Comparison of ENCODE assay signal across 27 mouse cellular contexts in the genomic region with DNA sequence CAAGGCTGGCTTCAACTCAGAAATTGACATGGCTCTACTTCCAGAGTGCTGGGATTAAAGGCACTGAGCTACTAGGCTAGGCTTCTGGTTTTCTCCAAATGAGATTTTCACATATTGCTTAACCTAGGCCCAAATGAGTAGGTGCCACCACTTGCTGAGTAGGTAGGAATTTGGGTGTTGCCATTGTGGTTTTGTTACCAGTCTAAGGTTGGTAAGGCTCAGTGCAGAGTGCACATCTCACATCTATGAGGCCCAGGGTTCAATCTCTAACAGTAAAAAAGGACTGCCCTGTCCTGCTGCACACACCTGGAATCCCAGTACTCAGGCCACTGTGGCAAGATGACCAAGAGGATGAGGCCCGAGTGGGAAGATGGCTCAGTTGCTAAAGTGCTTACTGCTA.
"Had no signal": no experiment of that assay in that cellular context is flagged by ENCODE, and none has a peak within 500 bp of the region (broad histone marks: within the 10 kb centered on the region; RNA-seq: fewer than 3 reads in every experiment).

No protein-coding gene starts in this region.

- H3K9ac ChIP-seq: embryonic facial prominence, embryonic 12.5 days; embryonic facial prominence, embryonic 13.5 days; embryonic facial prominence, embryonic 15.5 days; forebrain, embryonic 12.5 days; forebrain, embryonic 13.5 days; forebrain, embryonic 15.5 days; forebrain, postnatal 0 days had no signal

- DNase-seq: cerebellum, adult 8-10 months; cerebellum, adult 9-10 months; cerebellum, adult 9-11 months; cerebellum, postnatal 10 days; cerebellum, postnatal 14 days; cerebellum, postnatal 25 days; cerebellum, postnatal 36 days; embryo, embryonic 11 days; forebrain, postnatal 0 days; gastrocnemius, adult 2 months; gastrocnemius, postnatal 10 days; gastrocnemius, postnatal 14 days; gastrocnemius, postnatal 25 days; gastrocnemius, postnatal 36 days; heart, adult 18-20 months; heart, adult 2 months had no signal

- H3K9me3 ChIP-seq: embryonic facial prominence, embryonic 10.5 days; embryonic facial prominence, embryonic 12.5 days; embryonic facial prominence, embryonic 13.5 days; embryonic facial prominence, embryonic 15.5 days; forebrain, embryonic 10.5 days; forebrain, embryonic 12.5 days; forebrain, embryonic 13.5 days; forebrain, embryonic 15.5 days had no signal

- H3K27ac ChIP-seq: embryonic facial prominence, embryonic 10.5 days; embryonic facial prominence, embryonic 12.5 days; embryonic facial prominence, embryonic 13.5 days; embryonic facial prominence, embryonic 15.5 days; forebrain, embryonic 10.5 days; forebrain, embryonic 12.5 days; forebrain, embryonic 13.5 days; forebrain, embryonic 15.5 days; gastrocnemius, adult 2 months; heart, adult 2 months had no signal

- H3K4me1 ChIP-seq: embryonic facial prominence, embryonic 10.5 days; embryonic facial prominence, embryonic 12.5 days; embryonic facial prominence, embryonic 13.5 days; embryonic facial prominence, embryonic 15.5 days; forebrain, embryonic 10.5 days; forebrain, embryonic 12.5 days; forebrain, embryonic 13.5 days; forebrain, embryonic 15.5 days had no signal

- H3K4me2 ChIP-seq: embryonic facial prominence, embryonic 12.5 days; embryonic facial prominence, embryonic 13.5 days; embryonic facial prominence, embryonic 15.5 days; forebrain, embryonic 12.5 days; forebrain, embryonic 13.5 days; forebrain, embryonic 15.5 days had no signal

- H3K4me3 ChIP-seq: embryonic facial prominence, embryonic 10.5 days; embryonic facial prominence, embryonic 12.5 days; embryonic facial prominence, embryonic 13.5 days; embryonic facial prominence, embryonic 15.5 days; erythroblast, embryonic 14.5 days; forebrain, embryonic 10.5 days; forebrain, embryonic 12.5 days; forebrain, embryonic 13.5 days; forebrain, embryonic 15.5 days; gastrocnemius, adult 2 months; heart, adult 2 months had no signal

- ATAC-seq: forebrain, embryonic 13.5 days; forebrain, embryonic 14.5 days; forebrain, embryonic 15.5 days; forebrain, embryonic 16.5 days; forebrain, postnatal 0 days had no signal

- H3K27me3 ChIP-seq: embryonic facial prominence, embryonic 12.5 days; embryonic facial prominence, embryonic 13.5 days; embryonic facial prominence, embryonic 15.5 days; forebrain, embryonic 12.5 days; forebrain, embryonic 13.5 days; forebrain, embryonic 15.5 days had no signal
